Mouse (Mus musculus) embryonic stem cell, embryonic (primary cell): ENCODE measurements at regions not wholly inside any gene's neighbourhood (a gene's known extent, or its start where the extent isn't known, plus 50 kb on each side); places are given as distances from the start of the nearest gene placed in this dataset.

Experiments
- CTCF ChIA-PET, 4 experiments: fragments of 300-600 bp in 2 of 4; fragments of 350-600 bp in 2 of 4; sonication (Branson Sonifier 250); formaldehyde crosslinking; loops; one replicate each; lab custom pipeline; 2022; ENCODE audit warnings: inconsistent platforms in 2 of 4; lab: Charles Lee
- POLR2A ChIA-PET, 4 experiments: fragments of 300-600 bp in 2 of 4; fragments of 350-600 bp in 2 of 4; sonication (Branson Sonifier 250); formaldehyde crosslinking; loops; one replicate each; lab custom pipeline; 2022; ENCODE audit warnings: antibody characterized with exemption in 4 of 4, inconsistent platforms in 1 of 4; lab: Charles Lee

- ChIA-PET CTCF (no interaction called here), POLR2A (interaction anchor here in 1 of 4 experiments (0.6 kb wide), 1 partner anchor 102 kb away, joined by 3 read pairs; no protein-coding TSS in a partner anchor)
Measured at GRCm38 (mm10) chr14:111877524-111877923, 202.6 kb downstream of the Slitrk5 start.

GRCm38 (mm10) chr14:111878033-111878432, 203.1 kb downstream of the Slitrk5 start:
- ChIA-PET POLR2A (no interaction called here), CTCF (no interaction called here)

GRCm38 (mm10) chr14:111883952-111884351, 209.1 kb downstream of the Slitrk5 start:
- ChIA-PET POLR2A (no interaction called here), CTCF (no interaction called here)

- ChIA-PET POLR2A (no interaction called here), CTCF (no interaction called here)
Measured at GRCm38 (mm10) chr14:111887688-111888087, 212.8 kb downstream of the Slitrk5 start.

GRCm38 (mm10) chr14:111888781-111889180, 213.9 kb downstream of the Slitrk5 start:
- POLR2A ChIA-PET, result no interaction called here
- CTCF ChIA-PET, result no interaction called here
